Mouse (Mus musculus) G1E-ER4 (cell line): ENCODE data around the gene Fhl5. TPM values are rescaled to one million over a fixed set of nuclear protein-coding genes. Genes with fewer than 3 reads are reported as not detected.

Experiments
- GATA1 ChIP-seq: IDR thresholded peaks from one replicate; pipeline ENCODE4 v1.8.0; 2012; ENCODE audit warnings: low read length, inconsistent platforms
- polyA plus RNA-seq: library from polyadenylated mRNA; stranded (reverse); fragments of >175 nt; gene quantifications from 2 replicates; pipeline ENCODE4 v1.2.3, GENCODE M21; 2012

Fhl5 gene
- polyA plus RNA-seq: not detected in 2 replicates

DNA sequence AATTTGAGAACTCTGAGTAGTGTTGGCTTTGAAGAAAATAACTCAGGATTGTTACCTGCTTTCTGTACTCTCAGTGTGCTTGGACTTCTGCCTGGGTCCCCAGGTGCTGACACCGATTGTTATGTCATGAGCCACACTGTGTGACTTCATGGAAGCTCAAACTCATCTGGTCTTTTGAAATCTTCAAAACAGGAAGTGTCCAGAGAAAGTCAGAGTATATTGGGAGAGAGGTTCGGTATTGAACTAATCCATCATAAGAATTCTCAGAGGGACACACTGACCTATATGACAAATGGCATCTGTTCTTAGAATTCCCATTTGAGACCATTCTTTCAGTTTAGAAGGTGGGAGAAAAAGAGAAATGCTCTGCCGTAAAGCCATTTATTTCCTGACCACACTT lies at the start of gene Fhl5:
Fhl5 (minus strand) TSS at position 101 of the 400 bp plus-strand sequence.
- no peak for TF ChIP-seq GATA1

DNA sequence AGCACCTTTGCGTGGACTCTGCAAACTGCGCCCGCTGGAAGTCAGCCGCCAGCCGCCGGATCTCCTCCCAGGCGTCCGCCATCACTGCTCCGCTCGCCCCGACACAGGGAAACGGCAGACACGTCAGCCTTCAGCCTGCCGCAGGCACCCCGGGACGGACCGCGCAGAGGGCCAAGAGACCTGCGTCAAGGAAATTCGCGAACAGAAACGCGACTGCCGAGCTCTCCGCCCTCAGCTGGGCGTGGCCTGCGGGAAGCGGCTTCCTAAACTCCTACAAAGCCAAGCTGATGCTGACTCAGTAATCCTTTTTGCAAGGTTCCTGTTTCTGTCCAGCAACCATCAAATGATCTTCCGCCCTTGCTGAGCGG lies 39.0 kb upstream of the Fhl5 start, which contains the start of gene Ufl1:
Ufl1 (minus strand) TSS at position 151 of the 368 bp plus-strand sequence.
- TF ChIP-seq GATA1: no peak

DNA sequence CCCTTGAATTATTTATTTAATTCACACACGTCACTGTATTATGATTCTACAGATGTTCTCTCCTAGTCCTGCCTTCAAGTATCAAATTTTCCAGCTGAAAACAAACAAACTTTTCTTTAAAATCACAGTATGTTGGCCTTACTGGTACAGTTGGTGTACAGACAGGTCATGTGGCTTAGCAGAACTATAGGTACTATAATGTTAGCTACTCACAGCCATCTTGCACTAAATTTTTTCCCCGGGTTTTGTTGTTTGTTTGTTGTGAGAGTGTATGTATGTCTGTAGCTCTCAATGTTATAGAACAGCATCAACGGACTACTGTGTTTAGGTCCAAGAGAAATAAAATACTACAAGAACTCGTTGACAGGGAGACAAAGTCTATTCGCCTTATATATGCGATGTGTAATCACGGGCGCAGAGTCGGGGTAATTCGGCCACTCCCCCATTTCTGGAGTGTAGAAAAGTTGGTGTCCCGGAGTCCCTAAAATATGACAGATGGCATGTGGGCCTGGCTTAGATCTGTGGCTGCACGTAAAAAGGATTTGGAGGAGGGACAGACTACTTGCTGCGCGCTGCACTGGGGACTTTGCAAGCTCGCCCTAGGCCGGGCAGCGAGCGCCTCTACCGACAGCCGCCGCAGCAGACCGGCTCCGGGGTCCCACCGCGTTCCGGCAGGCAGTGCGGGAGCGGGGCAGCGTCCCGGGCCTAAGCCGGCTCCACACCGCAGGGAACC lies 38.4 kb upstream of the Fhl5 start:
- TF ChIP-seq GATA1: no peak

DNA sequence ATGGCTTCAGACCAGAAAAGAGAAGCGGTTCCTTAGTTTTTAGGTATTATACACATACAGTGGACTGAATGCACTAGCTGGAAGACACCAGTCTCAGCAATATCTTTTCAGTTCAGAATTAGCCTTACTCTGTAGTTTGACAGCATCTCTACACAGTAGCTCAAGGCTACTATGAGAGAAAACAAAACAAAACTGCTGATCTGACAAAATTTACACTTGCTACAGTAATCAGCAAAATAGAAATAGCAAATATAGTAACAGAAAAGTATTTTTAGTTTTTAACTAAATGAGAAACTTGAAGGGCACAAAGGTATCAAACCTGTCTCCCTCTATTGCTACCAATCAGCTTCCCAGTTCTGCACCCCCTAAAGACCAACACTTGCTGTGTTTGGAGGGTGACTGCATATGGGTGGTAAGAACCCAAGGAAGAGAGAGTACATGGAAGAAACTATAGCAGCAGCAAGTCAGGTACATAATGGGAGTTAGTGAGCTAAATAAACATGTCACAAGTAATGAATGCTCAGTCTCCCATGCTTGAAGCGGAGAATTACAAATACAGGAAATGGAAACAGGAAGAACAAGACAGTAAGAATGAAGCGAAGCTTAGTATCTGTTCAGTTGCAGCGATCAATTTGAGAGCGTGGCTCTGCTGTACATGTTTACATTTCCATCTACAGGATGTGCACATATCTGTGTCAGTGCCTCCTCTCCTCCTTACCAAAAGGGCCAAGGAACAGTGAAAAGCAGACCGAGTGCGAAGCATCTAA lies 30.4 kb upstream of the Fhl5 start:
- TF ChIP-seq GATA1: no peak

DNA sequence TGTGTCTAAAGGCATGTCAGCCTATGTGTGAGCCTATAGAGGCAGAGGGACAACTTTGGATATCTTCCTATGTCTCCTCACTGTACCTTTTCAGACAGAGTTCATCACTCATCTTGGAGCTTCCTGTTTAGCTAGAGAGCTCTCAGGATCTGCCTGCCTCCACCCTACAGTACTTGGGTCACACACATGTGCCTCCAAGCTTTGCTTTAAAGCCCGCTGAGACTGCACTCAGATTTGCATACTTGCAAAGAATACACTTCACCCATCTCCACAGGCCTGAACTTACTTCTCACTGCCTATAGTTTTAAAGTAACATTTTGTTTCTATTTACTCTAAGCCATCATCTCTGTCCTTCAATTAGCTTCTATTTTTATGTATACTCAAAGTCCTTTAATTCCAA lies 29.2 kb upstream of the Fhl5 start:
- no peak for TF ChIP-seq GATA1

DNA sequence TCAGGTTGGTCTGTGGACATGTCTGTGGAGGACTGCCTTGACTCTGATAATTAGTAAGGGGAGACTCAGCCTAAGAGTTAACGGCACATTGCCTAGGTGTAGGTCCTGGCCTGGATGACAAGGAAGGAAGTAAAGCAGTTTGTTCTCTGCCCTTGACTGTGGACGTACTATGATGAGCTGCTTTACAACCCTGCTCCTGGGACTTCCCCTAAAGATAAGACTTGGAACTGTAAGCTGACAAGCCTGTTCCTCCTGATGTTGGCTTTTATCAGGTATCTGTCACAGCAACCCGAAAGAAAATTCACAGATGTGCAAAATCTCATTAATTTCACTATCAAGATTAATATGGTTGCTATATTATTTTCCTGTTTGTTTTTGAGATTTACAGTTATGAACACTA lies 24.5 kb upstream of the Fhl5 start:
- TF ChIP-seq GATA1: no peak

DNA sequence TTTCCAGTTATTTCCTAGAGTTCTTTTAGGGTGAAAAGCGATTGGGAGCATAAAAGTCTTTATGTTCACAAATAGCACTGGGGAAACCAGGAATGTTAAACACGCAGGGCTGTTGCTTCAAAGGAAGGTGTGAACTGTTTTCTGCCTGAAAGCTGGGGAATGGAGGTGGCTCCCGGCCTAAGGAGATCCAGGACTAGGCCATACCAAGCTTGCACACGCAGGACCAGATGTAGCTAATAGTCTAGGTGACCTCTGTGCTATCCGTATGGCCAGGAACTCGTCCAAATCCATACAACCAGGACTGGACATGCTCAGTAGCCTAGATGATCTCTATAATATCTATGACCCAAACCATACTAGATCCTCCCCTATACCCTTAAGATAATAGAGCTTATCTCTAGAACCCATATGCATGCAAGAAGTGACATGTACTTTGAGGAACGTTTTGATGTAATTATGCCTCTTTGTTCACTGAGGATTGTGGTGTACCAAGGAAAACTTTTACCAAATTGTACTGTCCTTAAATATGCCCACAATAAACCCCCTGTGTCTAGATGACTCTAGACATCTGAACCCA lies 15.2 kb upstream of the Fhl5 start:
- no peak for TF ChIP-seq GATA1

DNA sequence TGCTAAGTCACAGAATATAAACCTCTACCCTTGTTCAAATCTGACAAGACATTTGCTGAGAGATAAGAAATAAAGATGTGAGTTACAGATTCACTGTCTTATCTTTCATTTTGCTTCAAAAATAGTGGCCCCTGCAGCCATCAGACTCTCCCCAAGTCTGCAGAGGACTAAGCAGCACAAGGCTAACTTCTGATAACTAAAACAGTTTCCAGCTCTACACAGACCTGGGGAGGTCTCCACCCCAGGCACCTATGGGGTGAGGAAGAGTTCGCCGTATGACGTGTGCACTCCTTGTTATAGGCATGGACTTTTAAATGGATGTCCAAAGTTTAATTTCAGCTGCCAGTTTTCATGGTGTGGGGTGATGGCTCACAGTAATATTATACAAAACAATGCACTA lies 10.1 kb downstream of the Fhl5 start:
- TF ChIP-seq GATA1: no peak

DNA sequence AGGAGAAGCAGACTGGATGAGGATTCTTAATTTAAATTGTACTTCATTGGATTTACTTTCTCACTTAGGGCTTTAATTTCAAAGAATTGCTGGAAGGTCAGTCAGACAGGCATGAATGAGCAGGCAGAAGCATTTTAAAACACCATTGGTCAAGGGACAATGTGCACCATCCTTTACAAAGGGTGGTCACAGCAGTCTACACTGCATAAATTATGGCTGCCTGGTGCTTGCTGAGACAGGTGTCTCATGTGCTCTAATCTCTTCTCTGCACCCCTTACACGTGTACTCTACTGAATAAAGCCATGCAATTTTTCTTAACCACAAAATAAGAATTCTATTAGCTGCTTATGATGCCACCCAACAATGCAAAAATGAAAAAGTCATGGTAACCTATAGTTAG lies 15.1 kb downstream of the Fhl5 start:
- no peak for TF ChIP-seq GATA1

DNA sequence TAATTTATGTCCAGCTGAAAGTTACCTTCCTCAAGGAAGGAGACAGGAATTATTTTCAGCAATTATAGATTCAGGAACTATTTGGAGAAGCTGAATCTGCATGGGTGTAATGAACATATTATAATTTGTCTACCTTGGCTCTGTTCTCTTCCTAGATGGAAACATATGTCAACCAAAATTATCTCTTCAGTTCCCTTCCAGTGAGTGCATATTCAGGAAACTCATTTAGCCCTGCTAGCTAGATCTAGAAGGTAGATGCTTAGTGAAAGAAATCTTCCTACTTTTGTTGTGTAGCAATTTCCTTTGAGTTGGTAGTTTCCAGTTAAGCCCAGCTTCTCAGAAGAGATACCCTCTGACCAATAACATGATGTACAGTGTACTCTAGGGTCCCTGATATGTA lies 20.7 kb downstream of the Fhl5 start:
- no peak for TF ChIP-seq GATA1

DNA sequence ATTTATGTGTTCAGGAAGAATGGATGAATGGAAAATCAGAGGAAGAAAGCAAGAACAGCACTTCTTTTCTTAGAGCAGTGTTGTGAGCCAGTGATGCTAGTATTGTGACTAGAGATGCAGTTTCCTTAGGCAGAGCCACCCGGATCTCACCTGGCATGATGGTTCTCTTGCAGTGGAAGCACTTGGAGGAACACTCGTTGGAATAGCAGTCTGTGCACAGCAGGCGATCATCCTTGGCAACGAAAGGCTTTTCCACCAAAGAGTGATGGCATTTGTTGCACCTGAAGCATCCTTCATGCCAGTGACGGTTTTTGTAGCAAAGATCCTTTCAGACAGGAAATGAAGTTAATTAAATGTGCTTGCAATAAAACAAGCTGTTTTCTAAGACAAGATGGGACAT lies 29.2 kb downstream of the Fhl5 start:
- no peak for TF ChIP-seq GATA1

DNA sequence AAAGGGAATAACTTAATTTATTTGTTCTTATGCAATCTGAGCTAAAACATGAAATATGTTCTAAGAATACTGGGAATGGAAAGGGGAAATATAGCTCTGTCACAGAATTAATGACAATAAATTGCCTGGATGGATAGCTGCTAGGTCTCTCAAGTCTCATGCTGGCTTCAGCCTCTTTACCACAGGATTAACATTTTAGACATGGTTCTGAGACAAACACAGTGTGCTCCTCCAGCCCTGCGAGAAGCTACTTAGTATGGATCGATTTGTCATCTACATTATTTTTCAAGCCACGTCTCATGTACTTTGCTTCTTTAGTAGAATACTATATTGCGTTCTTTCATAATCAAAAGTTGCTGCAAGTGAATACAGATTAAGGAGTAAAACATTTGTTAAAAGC lies 36.5 kb downstream of the Fhl5 start:
- no peak for TF ChIP-seq GATA1

DNA sequence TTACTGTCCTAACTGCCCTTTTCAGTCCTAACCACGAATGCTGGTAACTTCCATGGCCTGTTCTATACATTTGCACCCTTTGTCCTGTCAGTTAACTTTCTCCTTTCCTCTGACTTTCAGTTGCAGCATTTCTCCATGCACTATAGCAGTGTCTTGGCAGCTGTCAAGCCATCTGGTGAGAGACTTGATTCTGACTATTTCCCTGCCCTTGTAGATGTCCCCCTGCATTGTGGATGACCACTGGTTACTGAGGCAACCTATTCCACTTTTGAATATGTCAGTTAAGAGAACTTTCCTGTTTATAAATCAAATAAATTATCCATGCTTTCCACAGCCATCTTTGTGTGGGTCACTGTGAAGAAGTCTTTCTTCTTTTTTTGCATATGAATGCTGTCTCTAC lies 45.4 kb downstream of the Fhl5 start:
- no peak for TF ChIP-seq GATA1

DNA sequence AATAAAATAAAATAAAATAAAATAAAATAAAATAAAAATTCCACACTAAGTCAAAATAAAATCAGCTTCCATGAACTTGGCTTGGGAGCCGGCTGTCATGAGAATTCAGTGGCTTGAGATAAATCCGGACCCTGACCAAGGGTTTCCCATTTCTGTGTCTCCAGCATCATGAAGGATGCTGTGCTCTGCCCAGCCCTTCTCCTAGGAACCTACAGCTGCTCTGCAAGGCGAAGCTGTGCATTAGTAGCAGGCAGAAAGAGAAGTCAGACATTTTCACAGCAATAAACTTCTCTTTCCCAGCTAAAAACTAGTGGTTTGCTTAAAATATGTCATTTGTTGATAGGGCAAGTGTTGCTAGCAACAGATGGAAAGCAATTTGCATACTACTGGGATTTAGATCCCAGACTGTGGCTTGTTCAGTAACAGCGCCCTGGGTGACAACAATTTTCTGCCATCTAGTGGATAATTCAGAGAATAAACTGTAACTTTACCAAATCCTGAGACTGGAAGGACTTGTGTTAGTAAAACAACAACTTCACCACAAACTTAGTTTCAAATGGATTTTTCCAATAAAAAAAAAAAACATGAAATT lies 63.0 kb downstream of the Fhl5 start:
- TF ChIP-seq GATA1: no peak

Other genes with a start within 250 kb of the Fhl5 start
- 1.8 and 1.9 TPM in 2 replicates for gene Ufl1, start 38.9 kb upstream of the Fhl5 start, polyA plus RNA-seq